Mouse (Mus musculus) left cerebral cortex, postnatal 36 days (tissue): Measurements from ENCODE around the gene Fer. TPM values are rescaled to one million over a fixed set of nuclear protein-coding genes. Genes with fewer than 3 reads are reported as not detected.

Experiments used
- DNase-seq, 2 experiments: peaks; one replicate each; pipeline ENCODE4 v3.0.0; 2021 to 2022; ENCODE audit warnings: low spot score in 2 of 2, mixed read lengths in 1 of 2
- intact Hi-C: fragments of 180-260 bp; cut with DNase I; formaldehyde crosslinking; loops from one replicate; pipeline ENCODE4 v1.15.1; 2025
- total RNA-seq, 2 experiments: library from RNA; stranded (reverse); gene quantifications; 2 replicates each; pipeline ENCODE4 v1.2.3; 2021

Fer gene
- total RNA-seq, 2 experiments from 2014 or later, result 28.5 to 30.6 TPM

- DNase-seq, result no peak
- intact Hi-C loops, result no loop called here
These were observed 266.9 kb downstream of the Fer start for GRCm38 (mm10) chr17:64129750-64130149.

GRCm38 (mm10) chr17:64130356-64130755 lies 267.5 kb downstream of the Fer start:
- intact Hi-C loops, result no loop called here

GRCm38 (mm10) chr17:64132183-64132582 lies 269.3 kb downstream of the Fer start:
- DNase-seq, result no peak
- intact Hi-C loops, result no loop called here

More at GRCm38 (mm10) chr17:64130356-64130755, 267.5 kb downstream of the Fer start:
- peak; percentile 66 to 78 for DNase-seq

- intact Hi-C loops, result no loop called here
These were observed 273.2 kb downstream of the Fer start for GRCm38 (mm10) chr17:64135941-64136650.

GRCm38 (mm10) chr17:64138036-64138717 lies 275.3 kb downstream of the Fer start:
- intact Hi-C loops, result no loop called here
- no peak for DNase-seq

More at GRCm38 (mm10) chr17:64135941-64136650, 273.2 kb downstream of the Fer start:
- DNase-seq, result no peak

- intact Hi-C loops, result no loop called here
- DNase-seq, result peak in 1 of 2 experiments; percentile 41
These were observed 276.5 kb downstream of the Fer start for GRCm38 (mm10) chr17:64139231-64139915.

GRCm38 (mm10) chr17:64140063-64140850 lies 277.4 kb downstream of the Fer start:
- no peak for DNase-seq
- intact Hi-C loops, result no loop called here

- no peak for DNase-seq
- intact Hi-C loops, result no loop called here
These were observed 279.0 kb downstream of the Fer start for GRCm38 (mm10) chr17:64141856-64142255.

GRCm38 (mm10) chr17:64146409-64146808 lies 283.5 kb downstream of the Fer start:
- no peak for DNase-seq
- intact Hi-C loops, result no loop called here

GRCm38 (mm10) chr17:64150717-64151116 lies 287.9 kb downstream of the Fer start:
- DNase-seq, result no peak
- intact Hi-C loops, result no loop called here

GRCm38 (mm10) chr17:64167731-64168130 lies 304.9 kb downstream of the Fer start:
- intact Hi-C loops, result no loop called here
- no peak for DNase-seq

- intact Hi-C loops, result no loop called here
These were observed 307.2 kb downstream of the Fer start for GRCm38 (mm10) chr17:64170019-64170418.

GRCm38 (mm10) chr17:64172474-64172873 lies 309.6 kb downstream of the Fer start:
- DNase-seq, result no peak
- intact Hi-C loops, result no loop called here

More at GRCm38 (mm10) chr17:64170019-64170418, 307.2 kb downstream of the Fer start:
- DNase-seq, result no peak

GRCm38 (mm10) chr17:64180546-64180945 lies 317.7 kb downstream of the Fer start:
- intact Hi-C loops, result no loop called here
- DNase-seq, result no peak

- intact Hi-C loops, result no loop called here
- no peak for DNase-seq
These were observed 318.4 kb downstream of the Fer start for GRCm38 (mm10) chr17:64181291-64181690.

GRCm38 (mm10) chr17:64182599-64182998 lies 319.7 kb downstream of the Fer start:
- intact Hi-C loops, result no loop called here
- no peak for DNase-seq

- no peak for DNase-seq
- intact Hi-C loops, result no loop called here
These were observed 320.3 kb downstream of the Fer start for GRCm38 (mm10) chr17:64183196-64183595.
